Mouse (Mus musculus) kidney, postnatal 4 days (tissue): ENCODE measurements at regions not wholly inside any gene's neighbourhood (a gene's known extent, or its start where the extent isn't known, plus 50 kb on each side); places are given as distances from the start of the nearest gene placed in this dataset.

ENCODE experiments used
- DNase-seq, 2 experiments: peaks; one replicate each; pipeline ENCODE4 v3.0.0; 2021; ENCODE audit warnings: mixed read lengths in 2 of 2

- DNase-seq = no peak
These were observed 147.0 kb upstream of the Dlgap1 start for GRCm38 (mm10) chr17:69821901-69822300.

- no peak for DNase-seq
These were observed 146.0 kb upstream of the Dlgap1 start for GRCm38 (mm10) chr17:69822921-69823320.

GRCm38 (mm10) chr17:69841308-69841707, 127.6 kb upstream of the Dlgap1 start:
- no peak for DNase-seq

- DNase-seq = no peak
These were observed 120.6 kb upstream of the Dlgap1 start for GRCm38 (mm10) chr17:69848306-69848705.

GRCm38 (mm10) chr17:69850075-69850474, 118.8 kb upstream of the Dlgap1 start:
- peak in 1 of 2 experiments; percentile 2 for DNase-seq

- peak; percentile 3 to 21 for DNase-seq
These were observed 88.9 kb upstream of the Dlgap1 start for GRCm38 (mm10) chr17:69879958-69880357.

GRCm38 (mm10) chr17:69893980-69894379, 74.9 kb upstream of the Dlgap1 start:
- DNase-seq = no peak
